Mouse (Mus musculus) midbrain, embryonic 13.5 days (tissue): ENCODE data around the gene Atg7. TPM values are rescaled to one million over a fixed set of nuclear protein-coding genes. Genes with fewer than 3 reads are reported as not detected.

Source experiments
- ATAC-seq: fragments of 200-750 bp; cut with Nextera tagmentation; 2 replicates; pipeline ENCODE4 v1.8.0; 2017; ENCODE audit warnings: mild to moderate bottlenecking, moderate TSS enrichment, moderate library complexity
- H3K27ac ChIP-seq: fragments of 300-500 bp; sonication (generic); 2 replicates; pipeline ENCODE4 v1.5.1; 2015; ENCODE audit warnings: inconsistent platforms, mild to moderate bottlenecking, moderate library complexity
- H3K27me3 ChIP-seq: fragments of 300-500 bp; sonication (generic); 2 replicates; pipeline ENCODE4 v1.6.1; 2015; ENCODE audit warnings: mild to moderate bottlenecking, inconsistent platforms
- H3K36me3 ChIP-seq: fragments of 300-500 bp; sonication (generic); 2 replicates; pipeline ENCODE4 v1.6.1; 2015; ENCODE audit warnings: mild to moderate bottlenecking, inconsistent platforms
- H3K4me1 ChIP-seq: fragments of 300-500 bp; sonication (generic); replicated peaks from 2 replicates; pipeline ENCODE4 v1.6.1; 2015; ENCODE audit warnings: inconsistent platforms
- H3K4me2 ChIP-seq: fragments of 300-500 bp; sonication (generic); replicated peaks from 2 replicates; pipeline ENCODE4 v1.6.1; 2015; ENCODE audit warnings: moderate library complexity, mild to moderate bottlenecking, inconsistent platforms
- H3K4me3 ChIP-seq: fragments of 300-500 bp; sonication (generic); replicated peaks from 2 replicates; pipeline ENCODE4 v1.5.1; 2015; ENCODE audit warnings: mild to moderate bottlenecking, inconsistent platforms
- H3K9ac ChIP-seq: fragments of 300-500 bp; sonication (generic); replicated peaks from 2 replicates; pipeline ENCODE4 v1.6.1; 2015; ENCODE audit warnings: mild to moderate bottlenecking, inconsistent platforms
- H3K9me3 ChIP-seq: fragments of 300-500 bp; sonication (generic); 2 replicates; pipeline ENCODE4 v1.6.1; 2016; ENCODE audit warnings: mild to moderate bottlenecking, inconsistent platforms
- WGBS: fragments of 180-500 bp; shearing (Covaris S2); methylation state at CpG from one replicate; pipeline ENCODE4 v1.1.7; 2015; 5-methylcytosine and 5-hydroxymethylcytosine counted together
- polyA plus RNA-seq: library from polyadenylated mRNA; unstranded; fragments of >200 nt; fragmentation: Nextera tagmentation; extraction: Ambion mirVana; gene quantifications from 2 replicates; pipeline ENCODE4 v1.2.1, GENCODE M21; 2015

Gene Atg7
- polyA plus RNA-seq, 1 experiment from 2014 or later, result 19.1 TPM

GRCm38 (mm10) chr6:114771502-114771901 is 128.6 kb downstream of the Atg7 start:
- Histone ChIP-seq H3K9me3 (no peaks in the 10 kb centered on the region), H3K4me2 (no peak overlapping the region), H3K36me3 (no peaks in the 10 kb centered on the region), H3K9ac (no peak overlapping the region), H3K27me3 (no peaks in the 10 kb centered on the region), H3K4me1 (no peaks in the 10 kb centered on the region), H3K27ac (no peak overlapping the region), H3K4me3 (no peak overlapping the region)
- WGBS, result 82% methylated on average over 4 of the region's 4 CpGs
- no peak for ATAC-seq

- Histone ChIP-seq H3K4me3 (no peak overlapping the region), H3K27ac (no peak overlapping the region), H3K36me3 (no peaks in the 10 kb centered on the region), H3K4me2 (no peak overlapping the region), H3K27me3 (no peaks in the 10 kb centered on the region), H3K9ac (no peak overlapping the region), H3K9me3 (no peaks in the 10 kb centered on the region), H3K4me1 (peaks cover 16% of the 10 kb centered on the region)
- ATAC-seq, result no peak
- 91% methylated on average over 5 of the region's 5 CpGs for WGBS
Observed at GRCm38 (mm10) chr6:114775210-114775609, 132.3 kb downstream of the Atg7 start.

GRCm38 (mm10) chr6:114777872-114778271 is 135.0 kb downstream of the Atg7 start:
- no peak overlapping the region for H3K27ac ChIP-seq
- H3K9me3 ChIP-seq, result no peaks in the 10 kb centered on the region
- peaks cover 34% of the 10 kb centered on the region for H3K4me1 ChIP-seq
- H3K9ac ChIP-seq, result no peak overlapping the region
- H3K36me3 ChIP-seq, result no peaks in the 10 kb centered on the region
- H3K4me2 ChIP-seq, result no peak overlapping the region
- H3K27me3 ChIP-seq, result no peaks in the 10 kb centered on the region
- ATAC-seq, result no peak
- 12% methylated on average over 4 of the region's 4 CpGs for WGBS
- H3K4me3 ChIP-seq, result no peak overlapping the region

DNA sequence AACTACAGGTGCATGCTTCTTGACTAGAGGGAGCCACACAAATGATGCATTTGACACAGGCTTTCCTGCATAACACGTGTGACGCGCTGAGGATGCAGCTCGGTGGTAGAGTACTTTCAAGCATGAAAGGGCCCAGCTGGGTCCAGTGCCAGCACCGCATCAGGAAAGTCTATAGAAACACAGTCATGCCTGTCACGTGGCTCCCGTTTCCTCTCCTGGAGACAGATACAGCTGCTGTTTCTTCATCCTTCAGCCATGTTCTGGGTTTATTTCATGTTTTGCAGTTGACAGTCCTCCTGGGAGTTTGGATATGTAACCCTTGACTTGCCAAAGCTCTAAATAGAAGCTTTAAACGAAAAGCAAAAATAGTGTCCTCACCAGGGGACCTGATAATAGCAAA is 135.8 kb downstream of the Atg7 start:
- H3K4me2 ChIP-seq, result no peak overlapping the region
- ATAC-seq, result 0 out of 2 replicates have a peak, but pooled peaks have one; percentile 11
- no peak overlapping the region for H3K4me3 ChIP-seq
- H3K9ac ChIP-seq, result no peak overlapping the region
- no peaks in the 10 kb centered on the region for H3K36me3 ChIP-seq
- H3K27me3 ChIP-seq, result no peaks in the 10 kb centered on the region
- no peaks in the 10 kb centered on the region for H3K9me3 ChIP-seq
- WGBS, result 41% methylated on average over 8 of the region's 8 CpGs
- peaks cover 34% of the 10 kb centered on the region for H3K4me1 ChIP-seq
- H3K27ac ChIP-seq, result no peak overlapping the region

DNA sequence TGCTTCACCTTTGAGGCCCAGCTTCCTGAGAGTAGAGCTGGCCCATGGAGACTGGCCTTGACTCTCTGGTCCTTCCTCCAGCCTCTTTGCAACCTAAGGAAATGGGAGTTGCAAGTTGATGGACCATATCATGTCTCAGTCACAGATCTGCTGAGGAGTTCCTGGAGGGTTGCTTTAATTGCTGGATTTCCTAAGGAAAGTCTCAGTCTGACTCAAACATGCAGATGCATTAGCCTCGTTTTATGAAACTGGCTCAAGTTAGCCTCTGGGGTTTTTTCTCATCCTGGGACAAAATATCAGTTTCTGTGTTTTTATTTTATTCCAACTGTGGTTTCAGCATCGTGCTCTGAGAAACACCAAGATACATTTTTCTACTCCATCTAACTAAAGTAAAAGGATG is 137.7 kb downstream of the Atg7 start:
- ATAC-seq, result no peak

GRCm38 (mm10) chr6:114781415-114782240 is 138.7 kb downstream of the Atg7 start:
- H3K27me3 ChIP-seq, result no peaks in the 10 kb centered on the region
- no peak overlapping the region for H3K9ac ChIP-seq
- H3K36me3 ChIP-seq, result no peaks in the 10 kb centered on the region
- H3K4me1 ChIP-seq, result peaks cover 34% of the 10 kb centered on the region
- H3K9me3 ChIP-seq, result no peaks in the 10 kb centered on the region
- no peak overlapping the region for H3K4me3 ChIP-seq
- ATAC-seq, result no peak
- 40% methylated on average over 11 of the region's 11 CpGs for WGBS
- H3K4me2 ChIP-seq, result no peak overlapping the region
- H3K27ac ChIP-seq, result peak overlapping the region; percentile 30; the same call in 1 of the 2 replicates

More for the DNA sequence above, 137.7 kb downstream of the Atg7 start:
- no peaks in the 10 kb centered on the region for H3K9me3 ChIP-seq
- H3K4me3 ChIP-seq, result no peak overlapping the region
- WGBS, result 89% methylated on average over 2 of the region's 2 CpGs
- no peak overlapping the region for H3K27ac ChIP-seq
- no peaks in the 10 kb centered on the region for H3K36me3 ChIP-seq
- H3K4me1 ChIP-seq, result peaks cover 34% of the 10 kb centered on the region
- H3K27me3 ChIP-seq, result no peaks in the 10 kb centered on the region
- no peak overlapping the region for H3K4me2 ChIP-seq
- H3K9ac ChIP-seq, result no peak overlapping the region

- Histone ChIP-seq H3K27ac (no peak overlapping the region), H3K27me3 (no peaks in the 10 kb centered on the region), H3K4me1 (peaks cover 31% of the 10 kb centered on the region), H3K9ac (peak overlapping the region; percentile 19; the same call in 1 of the 2 replicates), H3K4me3 (no peak overlapping the region), H3K9me3 (no peaks in the 10 kb centered on the region), H3K36me3 (no peaks in the 10 kb centered on the region), H3K4me2 (no peak overlapping the region)
- 79% methylated on average over 7 of the region's 7 CpGs for WGBS
- ATAC-seq, result no peak
Observed at GRCm38 (mm10) chr6:114782486-114782885, 139.6 kb downstream of the Atg7 start.

DNA sequence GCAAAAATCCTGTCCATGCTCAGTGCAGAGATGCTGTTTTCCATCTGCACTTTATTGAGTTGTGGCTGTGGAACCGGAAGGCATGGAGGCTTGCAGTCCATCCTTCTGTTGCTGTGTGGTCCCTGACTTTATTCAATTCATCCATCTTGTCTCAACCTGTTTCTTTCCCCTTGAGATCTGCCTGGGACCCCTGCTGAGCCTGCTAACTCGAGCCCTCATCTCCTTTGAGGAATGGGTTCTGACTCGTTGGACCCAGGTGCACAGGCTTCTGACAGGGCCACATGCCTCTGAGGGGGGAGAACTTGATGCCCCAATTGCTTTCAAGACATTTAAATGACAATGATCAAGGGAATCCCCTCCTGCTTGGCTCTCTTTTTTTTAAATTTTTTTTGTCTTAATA is 143.6 kb downstream of the Atg7 start:
- Histone ChIP-seq H3K4me1 (peaks cover 13% of the 10 kb centered on the region), H3K36me3 (no peaks in the 10 kb centered on the region), H3K9me3 (no peaks in the 10 kb centered on the region), H3K27me3 (no peaks in the 10 kb centered on the region), H3K9ac (no peak overlapping the region), H3K27ac (no peak overlapping the region), H3K4me3 (no peak overlapping the region), H3K4me2 (no peak overlapping the region)
- ATAC-seq, result no peak
- 34% methylated on average over 3 of the region's 3 CpGs for WGBS

GRCm38 (mm10) chr6:114787606-114788005 is 144.7 kb downstream of the Atg7 start:
- H3K9me3 ChIP-seq, result no peaks in the 10 kb centered on the region
- H3K27me3 ChIP-seq, result no peaks in the 10 kb centered on the region
- H3K27ac ChIP-seq, result no peak overlapping the region
- peaks cover 2% of the 10 kb centered on the region; the same call in 1 of the 2 replicates for H3K4me1 ChIP-seq
- no peak for ATAC-seq
- no peak overlapping the region for H3K4me3 ChIP-seq
- no peak overlapping the region for H3K4me2 ChIP-seq
- no peaks in the 10 kb centered on the region for H3K36me3 ChIP-seq
- no peak overlapping the region for H3K9ac ChIP-seq
- 84% methylated on average over 3 of the region's 3 CpGs for WGBS

DNA sequence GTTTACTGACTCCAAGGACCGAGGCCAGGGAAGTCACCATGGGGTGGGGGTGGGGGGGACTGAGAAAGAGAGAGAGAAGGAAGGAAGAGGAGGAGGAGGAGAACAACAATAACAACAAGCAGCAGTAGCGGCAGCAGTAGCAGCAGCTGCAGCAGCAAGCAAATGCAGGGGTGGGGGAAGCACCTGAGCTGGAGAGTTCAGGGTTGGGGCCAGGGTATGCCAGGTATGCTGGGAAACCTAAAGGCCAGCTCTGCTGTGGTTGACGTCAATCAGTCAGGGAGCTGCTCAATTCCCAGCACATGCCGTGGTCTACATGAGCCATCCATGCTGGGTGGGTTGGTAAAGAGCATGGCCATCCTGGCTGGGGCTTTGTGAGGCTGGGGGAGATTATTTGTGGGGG is 145.8 kb downstream of the Atg7 start:
- Histone ChIP-seq H3K4me1 (no peaks in the 10 kb centered on the region), H3K4me2 (no peak overlapping the region), H3K9ac (no peak overlapping the region), H3K9me3 (no peaks in the 10 kb centered on the region), H3K36me3 (no peaks in the 10 kb centered on the region), H3K27ac (no peak overlapping the region), H3K4me3 (no peak overlapping the region), H3K27me3 (no peaks in the 10 kb centered on the region)
- ATAC-seq, result no peak
- 83% methylated on average over 4 of the region's 4 CpGs for WGBS

DNA sequence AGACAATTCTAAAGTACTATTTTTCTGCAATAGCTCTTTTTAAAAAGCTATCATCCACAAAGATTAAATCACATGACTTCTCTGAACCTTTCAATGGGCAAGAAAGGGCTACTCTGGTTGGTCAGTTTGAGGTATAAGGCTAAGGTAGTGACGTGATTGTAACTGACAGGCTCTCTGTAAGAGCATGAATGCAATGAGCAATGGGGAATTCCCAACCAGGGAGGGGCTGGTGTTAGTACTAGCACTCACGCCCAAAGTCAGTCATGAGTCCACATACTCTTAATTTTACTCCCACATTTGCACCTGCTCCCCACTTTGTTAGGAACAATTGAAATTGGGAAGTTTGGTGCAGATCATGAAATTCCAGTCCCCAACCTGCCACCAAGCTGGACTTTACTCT is 147.2 kb downstream of the Atg7 start:
- Histone ChIP-seq H3K27ac (no peak overlapping the region), H3K4me1 (no peaks in the 10 kb centered on the region), H3K4me3 (no peak overlapping the region), H3K36me3 (no peaks in the 10 kb centered on the region), H3K27me3 (no peaks in the 10 kb centered on the region), H3K9me3 (no peaks in the 10 kb centered on the region), H3K4me2 (no peak overlapping the region), H3K9ac (no peak overlapping the region)
- WGBS, result 69% methylated on average over 2 of the region's 2 CpGs
- ATAC-seq, result no peak

DNA sequence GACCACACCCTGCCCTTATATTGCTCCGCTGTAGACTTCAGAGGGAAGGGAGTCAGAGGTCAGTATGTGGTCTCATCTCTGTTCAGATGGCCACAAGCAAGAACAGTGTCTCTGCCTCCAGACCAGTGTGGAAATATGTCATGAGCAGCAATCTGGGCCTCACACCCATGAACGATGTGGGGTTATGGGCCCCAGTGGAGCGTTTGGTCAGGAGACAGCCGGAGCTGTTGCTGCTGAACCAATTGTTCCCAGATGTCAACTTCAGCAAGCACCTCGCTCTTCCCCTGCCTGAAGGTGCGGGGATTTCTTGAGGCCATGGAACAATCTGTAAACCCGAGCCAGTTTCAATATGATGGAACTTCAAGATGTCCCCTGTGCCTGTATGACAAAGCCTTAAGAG is 148.0 kb downstream of the Atg7 start:
- WGBS, result 89% methylated on average over 7 of the region's 7 CpGs
- Histone ChIP-seq H3K9me3 (no peaks in the 10 kb centered on the region), H3K27me3 (no peaks in the 10 kb centered on the region), H3K9ac (no peak overlapping the region), H3K4me2 (no peak overlapping the region), H3K27ac (no peak overlapping the region), H3K36me3 (no peaks in the 10 kb centered on the region), H3K4me3 (no peak overlapping the region), H3K4me1 (no peaks in the 10 kb centered on the region)
- ATAC-seq, result no peak

DNA sequence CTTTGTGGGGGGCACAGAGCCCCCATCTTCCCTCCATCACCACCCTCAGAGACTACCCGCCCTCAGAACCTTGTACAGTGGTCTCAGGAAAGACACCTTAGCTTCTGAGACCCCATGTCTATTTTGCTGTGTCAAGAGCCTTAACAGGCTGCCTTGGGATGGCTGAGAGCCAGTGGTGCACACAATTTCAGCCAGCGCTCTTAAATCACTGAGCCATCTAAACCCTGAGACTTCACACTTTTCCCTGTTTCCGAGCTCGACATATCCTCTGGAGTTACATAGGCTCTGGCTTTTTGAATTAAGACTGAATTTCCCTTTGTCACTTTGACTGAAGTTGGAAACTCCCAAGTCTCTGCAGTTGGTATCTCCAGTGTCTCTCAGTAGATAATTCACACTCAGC is 148.9 kb downstream of the Atg7 start:
- Histone ChIP-seq H3K36me3 (no peaks in the 10 kb centered on the region), H3K4me1 (no peaks in the 10 kb centered on the region), H3K9me3 (no peaks in the 10 kb centered on the region), H3K4me2 (no peak overlapping the region), H3K27ac (no peak overlapping the region), H3K9ac (no peak overlapping the region), H3K27me3 (no peaks in the 10 kb centered on the region), H3K4me3 (no peak overlapping the region)
- no peak for ATAC-seq
- WGBS, result 90% methylated on average over 4 of the region's 4 CpGs
